Mouse (Mus musculus) cerebellum, postnatal 36 days (tissue): ENCODE results near the gene Vmn1r203.
"Not testable (repeated sequence)": the region's sequence is repeated elsewhere in the genome, so short reads cannot be mapped to it uniquely, and the experiment has no call there.

ENCODE experiments used
- DNase-seq, 2 experiments: peaks; one replicate each; pipeline ENCODE4 v3.0.0; 2021 to 2022; ENCODE audit warnings: mixed read lengths in 2 of 2

Gene Vmn1r203

GRCm38 (mm10) chr13:22517814-22518213 is at the start of gene Vmn1r203:
Gene Vmn1r203 (plus strand): TSS chr13:22518114.
- DNase-seq: no peak

DNA sequence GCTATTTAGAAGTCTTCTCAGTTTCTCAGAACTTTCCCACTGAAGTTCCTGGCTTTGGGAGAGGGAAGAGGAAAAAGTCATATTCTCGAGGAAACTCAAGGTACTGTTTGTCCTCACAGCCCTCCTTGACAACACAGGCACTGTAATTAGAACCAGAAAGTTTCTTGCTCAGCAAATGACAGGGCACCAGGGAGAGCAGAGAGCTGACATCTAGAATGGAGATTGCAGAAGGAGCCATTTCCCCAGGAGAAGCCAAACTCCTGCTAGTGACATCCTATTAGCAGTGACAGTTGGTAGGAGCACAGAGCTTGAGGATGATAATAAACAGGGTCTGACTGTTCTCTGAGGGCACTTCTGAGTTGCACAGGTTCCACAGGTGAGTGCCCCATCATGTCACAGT is 46.3 kb upstream of the Vmn1r203 start, which contains the start of gene Vmn1r201:
Vmn1r201 (plus strand) TSS at position 301 of the 400 bp plus-strand sequence.
- DNase-seq: no peak

DNA sequence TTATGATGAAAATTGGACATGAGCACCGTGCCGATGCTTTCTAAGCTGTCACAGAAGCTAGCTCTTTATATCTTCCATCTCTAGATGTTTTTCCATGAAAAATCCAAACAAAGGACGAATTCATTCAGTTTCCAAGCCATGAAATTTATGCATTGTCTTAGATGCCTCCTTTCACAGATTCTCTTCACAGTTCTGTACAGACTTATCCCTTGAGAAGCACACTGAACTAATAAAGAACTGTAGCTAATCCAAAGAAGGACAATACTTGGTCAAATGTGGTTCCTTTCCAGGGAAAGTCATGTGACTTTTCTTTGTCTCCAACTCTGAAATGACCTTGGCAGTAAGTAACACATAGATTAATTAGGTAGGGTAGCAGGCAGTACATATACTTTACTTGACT is 15.5 kb upstream of the Vmn1r203 start:
- no peak for DNase-seq

GRCm38 (mm10) chr13:22505281-22505680 is 12.6 kb upstream of the Vmn1r203 start, which contains the start of gene Vmn1r202:
Gene Vmn1r202 (minus strand): TSS chr13:22505381.
- no peak for DNase-seq

DNA sequence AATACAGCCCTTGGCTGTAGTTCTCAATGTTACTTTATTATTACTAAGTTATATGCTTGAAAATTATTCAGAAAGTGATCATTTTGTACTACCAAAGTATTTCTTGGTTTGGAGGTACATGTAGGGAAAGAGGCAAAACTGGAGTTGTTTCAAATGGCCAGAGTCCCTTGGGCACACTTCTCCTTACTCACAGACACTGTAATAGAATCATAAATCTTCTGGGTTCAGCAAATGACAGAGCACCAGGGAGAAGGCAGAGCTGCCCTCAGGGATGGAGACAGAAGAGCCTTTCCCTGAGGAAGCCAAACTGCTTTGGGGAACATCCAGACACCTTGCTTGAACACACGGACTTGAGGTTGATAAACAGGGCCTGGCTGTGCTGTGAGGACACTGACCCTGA is 35.0 kb downstream of the Vmn1r203 start, which contains the start of gene Vmn1r204:
Vmn1r204 (plus strand) TSS at position 301 of the 400 bp plus-strand sequence.
- not testable (repeated sequence) for DNase-seq

DNA sequence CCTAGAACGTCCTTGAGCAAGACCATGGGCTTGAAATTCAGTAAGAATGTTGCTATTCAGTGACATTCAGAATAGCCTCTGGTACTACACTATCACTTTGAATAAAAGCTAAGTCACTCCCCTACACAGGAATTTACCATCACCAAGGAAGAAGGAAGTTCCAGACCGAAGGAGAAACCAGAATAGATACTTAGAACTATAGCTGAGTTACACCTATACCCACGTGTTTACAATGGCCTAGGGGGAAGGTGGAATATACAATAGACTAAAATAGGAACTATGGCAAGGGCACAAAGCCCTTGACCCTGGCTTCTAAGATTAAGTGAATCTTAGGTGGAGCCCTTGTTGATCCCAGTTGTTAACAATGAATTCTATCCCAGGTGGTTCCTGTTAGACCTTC is 57.0 kb downstream of the Vmn1r203 start:
- DNase-seq: not testable (repeated sequence)
